Mouse (Mus musculus) heart, embryonic 12.5 days (tissue): ENCODE data around the gene Yipf2. TPM values are rescaled to one million over a fixed set of nuclear protein-coding genes. Genes with fewer than 3 reads are reported as not detected.

Experiments
- ATAC-seq: fragments of 200-750 bp; cut with Nextera tagmentation; 2 replicates; pipeline ENCODE4 v1.8.0; 2017; ENCODE audit warnings: moderate TSS enrichment, moderate library complexity; ENCODE audit not compliant: insufficient number of reproducible peaks, low FRiP score
- H3K27ac ChIP-seq: fragments of 300-500 bp; sonication (generic); 2 replicates; pipeline ENCODE4 v1.5.1; 2016; ENCODE audit warnings: mild to moderate bottlenecking, moderate library complexity; ENCODE audit not compliant: poor library complexity, severe bottlenecking
- H3K27me3 ChIP-seq: fragments of 300-500 bp; sonication (generic); replicated peaks from 2 replicates; pipeline ENCODE4 v1.6.1; 2016; ENCODE audit warnings: mild to moderate bottlenecking, moderate library complexity
- H3K36me3 ChIP-seq: fragments of 300-500 bp; sonication (generic); 2 replicates; pipeline ENCODE4 v1.6.1; 2016; ENCODE audit warnings: mild to moderate bottlenecking, moderate library complexity
- H3K4me1 ChIP-seq: fragments of 300-500 bp; sonication (generic); replicated peaks from 2 replicates; pipeline ENCODE4 v1.6.1; 2016; ENCODE audit warnings: mild to moderate bottlenecking
- H3K4me2 ChIP-seq: fragments of 300-500 bp; sonication (generic); 2 replicates; pipeline ENCODE4 v1.6.1; 2016; ENCODE audit warnings: mild to moderate bottlenecking, moderate library complexity
- H3K4me3 ChIP-seq: fragments of 300-500 bp; sonication (generic); 2 replicates; pipeline ENCODE4 v1.5.1; 2016; ENCODE audit warnings: mild to moderate bottlenecking
- H3K9ac ChIP-seq: fragments of 300-500 bp; sonication (generic); 2 replicates; pipeline ENCODE4 v1.6.1; 2016; ENCODE audit warnings: mild to moderate bottlenecking, moderate library complexity
- H3K9me3 ChIP-seq: fragments of 300-500 bp; sonication (generic); replicated peaks from 2 replicates; pipeline ENCODE4 v1.6.1; 2016; ENCODE audit warnings: mild to moderate bottlenecking, moderate library complexity
- WGBS: fragments of 180-500 bp; shearing (Covaris S2); methylation state at CpG from one replicate; pipeline ENCODE4 v1.1.7; 2016; 5-methylcytosine and 5-hydroxymethylcytosine counted together
- polyA plus RNA-seq: library from polyadenylated mRNA; unstranded; fragments of >200 nt; fragmentation: Nextera tagmentation; extraction: Ambion mirVana; gene quantifications from 2 replicates; pipeline ENCODE4 v1.2.1, GENCODE M21; 2016

Gene Yipf2
- polyA plus RNA-seq, 1 experiment from 2014 or later: 14.8 TPM

DNA sequence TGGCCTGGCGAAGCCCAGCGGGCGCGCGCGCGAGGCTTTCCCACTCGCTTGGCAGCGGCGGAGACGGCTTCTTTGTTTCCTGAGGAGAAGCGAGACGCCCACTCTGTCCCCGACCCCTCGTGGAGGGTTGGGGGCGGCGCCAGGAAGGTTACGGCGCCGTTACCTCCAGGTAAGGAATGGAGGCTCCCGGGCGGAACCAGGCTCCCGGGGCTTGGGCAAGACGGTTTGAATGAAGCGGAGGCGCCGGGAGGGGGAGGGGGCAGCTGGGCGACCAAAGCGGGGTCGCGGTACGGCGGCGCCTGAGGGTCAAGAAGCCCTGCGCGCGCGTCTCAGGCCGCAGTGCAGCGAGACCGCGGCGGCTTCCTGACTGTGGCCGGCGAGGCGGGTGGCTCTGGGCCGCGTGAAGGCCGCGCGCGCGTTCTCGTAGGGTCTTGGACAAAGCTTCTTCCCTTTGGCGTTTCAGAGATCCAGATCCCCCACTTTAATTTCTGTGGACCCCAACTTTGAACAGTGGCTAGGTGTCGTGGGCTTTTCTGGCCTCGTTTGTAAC is 23.7 kb upstream of the Yipf2 start:
- Histone ChIP-seq H3K4me1 (peaks cover 26% of the 10 kb centered on the region), H3K27me3 (no peaks in the 10 kb centered on the region), H3K4me3 (peak overlapping the region; percentile 73), H3K9me3 (no peaks in the 10 kb centered on the region), H3K27ac (peak overlapping the region; percentile 94), H3K9ac (peak overlapping the region; percentile 80), H3K4me2 (peak overlapping the region; percentile 77), H3K36me3 (peaks cover 10% of the 10 kb centered on the region; the same call in 1 of the 2 replicates)
- under 1% methylated on average over 47 of the region's 57 CpGs for WGBS
- peak; percentile 88 for ATAC-seq

GRCm38 (mm10) chr9:21615617-21616231 is 23.1 kb upstream of the Yipf2 start, which contains the start of gene Smarca4:
Smarca4 (plus strand) TSS chr9:21616169.
- 1% methylated on average over 43 of the region's 45 CpGs for WGBS
- H3K4me3 ChIP-seq: peak within 1 kb of the TSS; percentile 73
- H3K36me3 ChIP-seq: peaks cover 10% of the 10 kb centered on the region; the same call in 1 of the 2 replicates
- no peaks in the 10 kb centered on the region for H3K9me3 ChIP-seq
- H3K27me3 ChIP-seq: no peaks in the 10 kb centered on the region
- H3K4me1 ChIP-seq: peaks cover 26% of the 10 kb centered on the region
- ATAC-seq: peak; percentile 96
- H3K27ac ChIP-seq: peak within 1 kb of the TSS; percentile 96
- peak within 1 kb of the TSS; percentile 77 for H3K4me2 ChIP-seq
- H3K9ac ChIP-seq: peak within 1 kb of the TSS; percentile 91

DNA sequence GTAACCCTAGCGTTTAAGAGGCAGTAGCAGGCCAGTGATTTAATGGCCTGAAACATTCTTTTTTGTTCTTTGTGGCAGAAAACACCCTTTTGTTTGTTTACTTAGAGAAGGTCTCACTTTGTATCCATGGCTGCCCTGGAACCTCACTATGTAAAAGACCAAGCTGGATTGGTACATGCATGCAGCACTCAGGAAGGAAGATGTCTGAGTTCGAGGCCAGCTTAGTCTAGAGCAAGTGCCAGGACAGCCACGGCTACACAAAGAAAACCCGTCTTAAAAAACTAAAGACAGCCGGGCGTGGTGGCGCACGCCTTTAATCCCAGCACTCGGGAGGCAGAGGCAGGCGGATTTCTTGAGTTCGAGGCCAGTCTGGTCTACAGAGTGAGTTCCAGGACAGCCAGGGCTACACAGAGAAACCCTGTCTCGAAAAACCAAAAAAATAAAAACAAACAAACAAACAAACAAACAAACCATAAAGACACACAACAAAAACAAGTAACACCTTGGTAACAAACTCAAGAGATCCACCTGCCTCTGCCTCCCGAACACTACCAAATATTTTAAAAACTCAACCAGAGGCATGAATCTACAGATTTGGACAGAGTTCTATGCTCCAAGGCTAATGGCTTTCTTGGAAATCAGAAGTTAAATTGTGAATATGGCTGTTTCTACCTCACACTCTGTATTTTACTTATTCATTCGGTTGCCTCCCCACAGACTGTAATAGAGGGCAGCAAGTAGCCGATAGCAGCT is 22.4 kb upstream of the Yipf2 start:
- peak overlapping the region; percentile 73 for H3K4me3 ChIP-seq
- H3K9ac ChIP-seq: peak overlapping the region; percentile 91
- H3K4me1 ChIP-seq: peaks cover 26% of the 10 kb centered on the region
- no peaks in the 10 kb centered on the region for H3K27me3 ChIP-seq
- no peaks in the 10 kb centered on the region for H3K9me3 ChIP-seq
- peak overlapping the region; percentile 77 for H3K4me2 ChIP-seq
- ATAC-seq: no peak
- H3K36me3 ChIP-seq: peaks cover 10% of the 10 kb centered on the region; the same call in 1 of the 2 replicates
- WGBS: 73% methylated on average over 15 of the region's 15 CpGs
- H3K27ac ChIP-seq: peak overlapping the region; percentile 96

DNA sequence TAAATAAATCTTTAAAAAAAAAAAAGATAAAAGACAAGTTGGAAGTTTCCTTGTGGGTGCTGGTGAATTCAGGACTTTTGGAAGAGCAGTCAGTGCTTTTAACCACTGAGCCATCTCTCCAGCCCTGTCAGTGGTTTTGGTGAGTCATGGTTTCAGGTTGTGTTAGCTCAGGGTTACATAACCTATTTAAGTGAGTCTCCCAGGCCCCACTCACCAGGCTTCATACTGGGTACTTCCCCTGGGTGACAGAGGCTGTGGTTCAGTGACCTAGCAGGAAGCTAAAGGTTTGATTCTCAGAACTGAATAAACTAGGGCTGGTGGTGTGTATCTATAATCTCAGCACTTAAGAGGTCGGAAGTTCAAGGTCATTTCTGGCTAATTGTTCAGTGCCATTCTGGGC is 17.2 kb upstream of the Yipf2 start:
- H3K4me2 ChIP-seq: no peak overlapping the region
- H3K36me3 ChIP-seq: no peaks in the 10 kb centered on the region
- H3K27ac ChIP-seq: no peak overlapping the region
- H3K27me3 ChIP-seq: no peaks in the 10 kb centered on the region
- ATAC-seq: no peak
- H3K4me3 ChIP-seq: no peak overlapping the region
- 75% methylated on average over 1 of the region's 1 CpGs for WGBS
- 0 out of 2 replicates have a peak, but pooled peaks cover 4% of the 10 kb centered on the region for H3K4me1 ChIP-seq
- no peaks in the 10 kb centered on the region for H3K9me3 ChIP-seq
- H3K9ac ChIP-seq: no peak overlapping the region

DNA sequence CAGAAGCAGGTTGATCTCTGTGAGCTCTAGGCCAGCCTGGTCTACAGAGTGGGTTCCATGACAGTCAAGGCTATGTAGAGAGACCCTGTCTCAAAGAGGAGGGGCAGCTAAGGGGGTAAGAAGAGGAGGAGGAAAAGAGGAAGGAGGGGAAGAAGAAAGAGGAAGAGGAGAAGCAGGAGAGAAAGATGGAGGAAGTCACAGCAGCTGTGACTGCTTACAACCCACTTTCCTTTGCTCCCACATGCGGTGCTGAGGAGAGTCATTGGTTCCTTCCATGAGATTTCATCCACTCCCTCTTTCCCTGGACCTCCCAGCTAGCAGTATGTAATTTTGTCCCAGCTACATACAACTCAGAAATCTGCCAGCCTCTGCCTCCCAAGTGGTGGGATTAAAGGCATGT is 14.0 kb upstream of the Yipf2 start:
- Histone ChIP-seq H3K9me3 (no peaks in the 10 kb centered on the region), H3K4me1 (no peaks in the 10 kb centered on the region), H3K9ac (no peak overlapping the region), H3K4me2 (no peak overlapping the region), H3K36me3 (no peaks in the 10 kb centered on the region), H3K4me3 (no peak overlapping the region), H3K27ac (no peak overlapping the region), H3K27me3 (no peaks in the 10 kb centered on the region)
- no peak for ATAC-seq
- 80% methylated on average over 1 of the region's 1 CpGs for WGBS

DNA sequence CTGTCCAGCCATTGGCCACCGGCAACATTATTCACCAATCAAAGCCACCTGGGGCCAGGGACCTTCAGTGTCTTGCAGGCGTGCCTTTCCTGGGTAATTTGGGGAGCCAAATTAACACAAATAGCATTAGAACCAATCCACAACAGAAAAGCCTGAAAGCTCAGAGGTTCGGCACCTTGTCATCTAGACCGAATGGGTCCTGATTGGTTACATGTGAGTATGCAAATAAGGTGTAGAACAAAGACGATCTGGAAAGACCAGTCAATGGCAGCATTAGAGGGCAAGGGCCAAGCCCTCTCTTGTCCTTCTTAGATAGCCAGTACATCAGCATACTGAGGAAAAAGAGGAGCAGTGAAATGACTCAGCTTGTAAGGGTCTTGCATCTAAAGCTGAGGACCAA is 13.2 kb upstream of the Yipf2 start:
- no peaks in the 10 kb centered on the region for H3K9me3 ChIP-seq
- WGBS: 73% methylated on average over 5 of the region's 5 CpGs
- no peak for ATAC-seq
- H3K4me2 ChIP-seq: no peak overlapping the region
- H3K4me3 ChIP-seq: no peak overlapping the region
- H3K9ac ChIP-seq: no peak overlapping the region
- H3K27me3 ChIP-seq: no peaks in the 10 kb centered on the region
- H3K27ac ChIP-seq: no peak overlapping the region
- no peaks in the 10 kb centered on the region for H3K4me1 ChIP-seq
- H3K36me3 ChIP-seq: no peaks in the 10 kb centered on the region

- H3K4me1 ChIP-seq: no peaks in the 10 kb centered on the region
- no peaks in the 10 kb centered on the region for H3K9me3 ChIP-seq
- H3K4me2 ChIP-seq: no peak overlapping the region
- WGBS: 67% methylated on average over 5 of the region's 5 CpGs
- no peaks in the 10 kb centered on the region for H3K36me3 ChIP-seq
- ATAC-seq: no peak
- H3K27me3 ChIP-seq: no peaks in the 10 kb centered on the region
- no peak overlapping the region for H3K27ac ChIP-seq
- H3K4me3 ChIP-seq: no peak overlapping the region
- H3K9ac ChIP-seq: no peak overlapping the region
Observed at GRCm38 (mm10) chr9:21604119-21604518, 11.5 kb upstream of the Yipf2 start.

DNA sequence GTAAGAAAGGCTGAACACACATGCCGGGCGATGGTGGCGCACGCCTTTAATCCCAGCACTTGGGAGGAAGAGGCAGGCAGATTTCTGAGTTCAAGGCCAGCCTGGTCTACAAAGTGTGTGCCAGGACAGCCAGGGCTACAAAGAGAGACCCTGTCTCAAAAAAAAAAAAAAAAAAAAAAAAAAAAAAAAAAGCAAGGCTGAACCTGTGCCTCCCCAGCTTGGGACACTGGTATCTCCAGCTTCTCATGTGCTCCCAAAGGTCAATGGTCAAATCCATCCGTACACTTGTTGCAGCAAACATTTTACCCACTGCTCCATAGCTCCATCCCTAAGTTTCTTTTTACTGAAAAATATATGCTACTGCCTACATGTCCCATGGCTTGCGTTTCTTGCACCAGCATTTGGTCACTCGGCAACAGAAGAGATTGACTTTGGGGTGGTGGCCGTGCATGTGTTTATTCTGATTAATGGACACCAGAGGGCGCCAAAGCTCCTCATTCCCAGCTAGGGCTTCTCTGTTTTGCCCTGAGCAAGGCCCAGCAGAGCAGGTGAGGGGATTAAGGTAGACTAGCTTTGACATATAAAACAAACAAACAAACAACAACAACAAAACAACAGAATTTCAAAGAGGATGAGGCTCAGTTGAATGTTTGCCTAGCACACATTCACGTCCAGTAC is 9.2 kb upstream of the Yipf2 start:
- 51% methylated on average over 10 of the region's 10 CpGs for WGBS
- no peak for ATAC-seq
- no peak overlapping the region for H3K4me2 ChIP-seq

GRCm38 (mm10) chr9:21601073-21601472 is 8.4 kb upstream of the Yipf2 start:
- no peak for ATAC-seq
- Histone ChIP-seq H3K27ac (no peak overlapping the region), H3K4me3 (no peak overlapping the region), H3K9me3 (no peaks in the 10 kb centered on the region), H3K4me1 (no peaks in the 10 kb centered on the region), H3K9ac (no peak overlapping the region), H3K4me2 (no peak overlapping the region), H3K36me3 (peaks cover 4% of the 10 kb centered on the region), H3K27me3 (no peaks in the 10 kb centered on the region)
- 75% methylated on average over 2 of the region's 2 CpGs for WGBS

More for the DNA sequence above, 9.2 kb upstream of the Yipf2 start:
- Histone ChIP-seq H3K4me3 (no peak overlapping the region), H3K27me3 (no peaks in the 10 kb centered on the region), H3K4me1 (no peaks in the 10 kb centered on the region), H3K9me3 (no peaks in the 10 kb centered on the region), H3K27ac (no peak overlapping the region), H3K9ac (no peak overlapping the region), H3K36me3 (no peaks in the 10 kb centered on the region)

DNA sequence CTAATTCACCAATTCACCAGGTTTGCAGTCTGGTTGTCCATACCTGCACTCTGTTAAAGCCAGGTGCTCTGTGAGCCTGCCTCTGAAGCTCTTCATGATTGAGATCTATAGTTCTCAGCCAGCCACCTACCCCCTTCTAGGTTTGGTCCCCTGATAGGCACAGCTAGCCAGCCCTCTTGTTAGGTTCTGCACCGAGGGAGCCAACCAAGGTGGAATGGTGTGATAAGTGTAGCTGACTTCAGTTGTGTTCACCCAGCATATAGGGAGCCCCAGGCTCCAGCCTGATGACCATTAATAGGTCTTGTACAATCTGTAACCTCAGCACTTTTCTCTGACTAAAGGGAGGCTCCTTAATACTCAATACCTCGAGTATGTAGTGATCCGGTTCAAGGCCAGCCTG is 7.6 kb upstream of the Yipf2 start:
- H3K9ac ChIP-seq: no peak overlapping the region
- no peak for ATAC-seq
- WGBS: 69% methylated on average over 3 of the region's 3 CpGs

DNA sequence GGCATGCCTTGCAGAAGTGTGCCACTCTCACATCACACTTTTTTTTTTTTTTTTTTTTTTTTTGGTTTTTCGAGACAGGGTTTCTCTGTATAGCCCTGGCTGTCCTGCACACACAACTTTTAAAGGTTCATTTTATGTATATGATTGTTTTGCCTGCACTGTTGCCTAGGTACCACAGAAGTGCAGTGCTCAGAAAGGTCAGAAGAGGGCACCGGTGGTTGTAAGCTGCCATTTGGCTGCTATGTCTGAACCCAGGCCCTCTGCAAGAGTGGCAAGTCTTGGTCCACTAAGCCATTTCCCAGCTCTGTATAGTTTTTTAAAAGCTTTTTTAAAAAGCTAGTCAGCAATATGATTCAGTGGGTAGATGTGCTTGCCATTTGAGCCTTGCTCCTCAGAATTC is 5.6 kb upstream of the Yipf2 start:
- H3K27ac ChIP-seq: no peak overlapping the region
- WGBS: 36% methylated on average over 2 of the region's 2 CpGs
- no peak overlapping the region for H3K4me2 ChIP-seq
- H3K27me3 ChIP-seq: no peaks in the 10 kb centered on the region
- H3K4me1 ChIP-seq: peaks cover 17% of the 10 kb centered on the region
- no peaks in the 10 kb centered on the region for H3K9me3 ChIP-seq
- no peak overlapping the region for H3K4me3 ChIP-seq
- peaks cover 22% of the 10 kb centered on the region for H3K36me3 ChIP-seq
- no peak for ATAC-seq
- H3K9ac ChIP-seq: no peak overlapping the region

More for the DNA sequence above, 7.6 kb upstream of the Yipf2 start:
- Histone ChIP-seq H3K4me3 (no peak overlapping the region), H3K4me2 (no peak overlapping the region), H3K9me3 (no peaks in the 10 kb centered on the region), H3K27ac (no peak overlapping the region), H3K36me3 (peaks cover 11% of the 10 kb centered on the region), H3K4me1 (no peaks in the 10 kb centered on the region), H3K27me3 (no peaks in the 10 kb centered on the region)
